Mouse (Mus musculus): ENCODE measurements around the gene Suv39h1. TPM values are rescaled to one million over a fixed set of nuclear protein-coding genes. Genes with fewer than 3 reads are reported as not detected.
A peak's percentile ranks its signal among the peaks of the same experiment; 100 is the strongest.

Gene Suv39h1
- polyA plus RNA-seq (2015; fragmentation: Nextera tagmentation; extraction: Ambion mirVana), result 66.5 and 70.7 TPM in 2 replicates

DNA sequence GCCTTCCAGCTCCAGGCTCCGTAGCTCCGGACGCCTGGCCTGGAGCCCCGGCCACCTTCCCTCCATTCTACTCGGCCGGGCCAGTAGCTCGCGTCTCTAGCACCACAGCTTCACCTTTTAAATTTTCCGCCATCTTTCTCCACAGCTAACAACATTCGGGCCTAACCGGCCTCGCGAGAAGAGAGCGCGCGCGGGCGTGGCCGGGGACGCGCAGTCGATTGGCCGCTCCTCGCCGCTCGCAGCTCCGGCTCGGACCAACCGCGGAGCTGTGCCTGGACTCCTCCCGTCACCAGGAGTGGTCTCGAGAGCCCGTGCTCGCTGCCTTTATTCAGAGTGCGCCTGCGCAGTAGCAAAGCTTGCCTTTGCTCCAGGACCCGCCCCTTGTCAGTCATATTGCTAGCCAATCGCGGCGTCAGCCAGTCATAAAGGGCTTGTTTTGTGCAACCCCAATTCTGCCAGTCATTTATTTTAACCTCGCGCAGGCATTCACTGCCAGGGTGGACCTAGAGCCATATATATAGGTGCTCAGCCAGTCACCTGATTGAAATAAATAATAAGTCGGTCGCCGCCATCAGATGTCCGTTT, at the start of gene Suv39h1:
TSS of gene Suv39h1 (minus strand) at position 331 of the 585 bp plus-strand sequence.
- WGBS, result 24% methylated on average over 28 of the region's 46 CpGs
- Histone ChIP-seq H3K9me3 (ENCODE audit: low read length) (peaks cover 3% of the 10 kb centered on the region; the same call in 1 of the 2 replicates), H3K4me2 (replicated peaks; ENCODE audit: low read depth, low read length) (peak within 1 kb of the TSS; percentile 57), H3K27ac (ENCODE audit: low read length) (peak within 1 kb of the TSS; percentile 93), H3K4me3 (ENCODE audit: low read length) (peak within 1 kb of the TSS; percentile 65), H3K36me3 (ENCODE audit: insufficient read depth, low read length) (peaks cover 16% of the 10 kb centered on the region; the same call in 1 of the 2 replicates), H3K9ac (replicated peaks; ENCODE audit: low read length) (peak within 1 kb of the TSS; percentile 77), H3K4me1 (ENCODE audit: insufficient read depth, low read length) (no peaks in the 10 kb centered on the region), H3K27me3 (ENCODE audit: insufficient read depth, low read length) (no peaks in the 10 kb centered on the region)
- ATAC-seq (ENCODE audit: low FRiP score, low TSS enrichment), result peak; percentile 99

DNA sequence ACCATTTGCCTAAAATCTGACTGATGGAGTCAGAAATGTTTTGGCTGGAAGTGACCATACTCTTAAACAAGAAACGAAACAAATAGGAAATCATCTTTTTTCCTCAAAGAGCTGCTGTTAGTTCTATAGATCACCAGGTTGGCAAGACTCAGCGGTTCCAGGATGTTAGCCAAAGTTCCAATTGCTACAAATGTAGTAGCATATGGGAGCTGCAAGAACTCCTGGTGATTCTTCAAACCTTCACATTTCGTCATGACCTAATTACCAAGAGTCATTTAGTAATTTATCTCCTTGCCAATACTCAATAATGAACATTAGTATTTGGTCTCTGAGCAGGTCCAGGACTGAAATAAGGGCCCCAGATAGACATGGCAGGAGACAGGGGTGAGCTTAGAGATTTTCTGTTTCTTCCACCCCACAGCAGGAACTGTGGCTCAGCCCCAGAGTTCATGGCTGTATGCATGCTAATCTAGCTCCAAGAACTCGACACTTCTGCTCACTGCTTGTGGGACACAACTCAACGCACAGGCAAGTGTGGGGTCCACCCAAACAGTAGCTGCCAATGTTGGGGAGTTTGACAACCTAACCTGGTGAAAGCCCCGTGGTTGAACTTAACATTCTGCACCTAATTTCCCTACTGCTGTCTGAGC, 49.4 kb upstream of the Suv39h1 start:
- H3K27ac ChIP-seq (ENCODE audit: low read length), result no peak overlapping the region
- H3K27me3 ChIP-seq (ENCODE audit: insufficient read depth, low read length), result no peaks in the 10 kb centered on the region
- H3K9me3 ChIP-seq (ENCODE audit: low read length), result no peaks in the 10 kb centered on the region
- H3K4me1 ChIP-seq (ENCODE audit: insufficient read depth, low read length), result no peaks in the 10 kb centered on the region
- H3K36me3 ChIP-seq (ENCODE audit: insufficient read depth, low read length), result peaks cover 21% of the 10 kb centered on the region
- H3K4me2 ChIP-seq (replicated peaks; ENCODE audit: low read depth, low read length), result no peak overlapping the region
- H3K4me3 ChIP-seq (ENCODE audit: low read length), result no peak overlapping the region
- H3K9ac ChIP-seq (replicated peaks; ENCODE audit: low read length), result no peak overlapping the region
- ATAC-seq (ENCODE audit: low FRiP score, low TSS enrichment), result no peak
- 80% methylated on average over 6 of the region's 6 CpGs for WGBS

DNA sequence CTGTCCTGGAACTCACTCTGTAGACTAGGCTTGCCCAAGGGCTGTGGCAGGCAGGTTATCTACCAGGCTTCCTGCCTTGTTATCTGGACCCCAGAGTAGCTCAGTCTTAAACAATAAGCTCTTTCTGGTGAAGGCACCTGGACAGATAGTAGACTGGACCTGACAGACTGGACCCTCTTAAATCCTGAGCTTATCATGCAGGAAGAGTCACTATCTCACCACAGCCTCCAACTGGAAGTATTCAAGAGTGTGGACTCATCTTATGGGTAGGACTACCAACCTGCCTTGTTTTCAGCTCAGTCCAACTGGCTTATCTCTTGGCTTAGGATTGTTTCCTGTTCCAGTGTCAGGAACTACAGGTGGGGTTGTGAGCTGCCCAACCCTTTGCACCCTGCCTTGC, 42.7 kb upstream of the Suv39h1 start:
- Histone ChIP-seq H3K9me3 (ENCODE audit: low read length) (no peaks in the 10 kb centered on the region), H3K4me1 (ENCODE audit: insufficient read depth, low read length) (no peaks in the 10 kb centered on the region), H3K27me3 (ENCODE audit: insufficient read depth, low read length) (no peaks in the 10 kb centered on the region), H3K27ac (ENCODE audit: low read length) (no peak overlapping the region), H3K4me3 (ENCODE audit: low read length) (no peak overlapping the region), H3K4me2 (replicated peaks; ENCODE audit: low read depth, low read length) (no peak overlapping the region), H3K36me3 (ENCODE audit: insufficient read depth, low read length) (no peaks in the 10 kb centered on the region; the same call in 1 of the 2 replicates), H3K9ac (replicated peaks; ENCODE audit: low read length) (no peak overlapping the region)
- ATAC-seq (ENCODE audit: low FRiP score, low TSS enrichment), result no peak

DNA sequence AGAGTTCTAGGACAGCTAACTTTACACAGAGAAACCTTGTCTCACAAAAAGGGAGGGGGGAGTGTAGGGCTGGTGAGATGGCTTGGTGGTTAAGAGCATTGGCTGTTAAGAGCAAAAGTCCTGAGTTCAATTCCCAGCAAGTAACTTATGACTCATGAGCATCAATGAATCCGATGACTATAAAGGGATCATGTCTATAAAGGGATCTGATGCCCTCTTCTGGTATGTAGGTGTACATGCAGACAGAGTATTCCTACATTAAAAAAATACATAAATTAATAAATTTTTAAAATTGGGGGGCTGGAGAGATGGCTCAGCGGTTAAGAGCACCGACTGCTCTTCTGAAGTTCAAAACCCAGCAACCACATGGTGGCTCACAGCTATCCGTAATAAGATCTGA, 40.7 kb upstream of the Suv39h1 start:
- Histone ChIP-seq H3K9me3 (ENCODE audit: low read length) (no peaks in the 10 kb centered on the region), H3K9ac (replicated peaks; ENCODE audit: low read length) (no peak overlapping the region), H3K4me2 (replicated peaks; ENCODE audit: low read depth, low read length) (no peak overlapping the region), H3K4me3 (ENCODE audit: low read length) (no peak overlapping the region), H3K36me3 (ENCODE audit: insufficient read depth, low read length) (no peaks in the 10 kb centered on the region; the same call in 1 of the 2 replicates), H3K4me1 (ENCODE audit: insufficient read depth, low read length) (no peaks in the 10 kb centered on the region), H3K27ac (ENCODE audit: low read length) (no peak overlapping the region), H3K27me3 (ENCODE audit: insufficient read depth, low read length) (no peaks in the 10 kb centered on the region)
- 80% methylated on average over 4 of the region's 4 CpGs for WGBS
- no peak for ATAC-seq (ENCODE audit: low FRiP score, low TSS enrichment)

DNA sequence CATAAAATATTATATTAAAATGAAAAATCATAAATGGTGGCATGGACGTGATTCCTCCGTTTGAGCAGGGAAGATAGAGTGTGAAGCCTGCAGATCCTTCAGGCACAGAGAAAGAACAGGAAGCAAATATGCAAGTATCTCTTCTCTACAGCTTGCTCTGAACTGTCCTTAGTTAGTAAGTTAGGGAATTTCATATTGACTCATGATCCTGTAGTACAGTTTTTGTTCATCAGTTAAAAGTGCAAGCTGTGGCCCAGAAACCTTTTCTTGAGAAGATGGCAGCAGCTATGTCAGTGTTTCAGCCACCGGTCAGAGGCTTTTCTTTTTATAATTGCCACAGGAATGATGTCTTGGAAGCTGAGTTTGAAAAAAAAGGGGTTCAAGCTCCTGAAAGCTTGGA, 30.5 kb upstream of the Suv39h1 start:
- Histone ChIP-seq H3K27me3 (ENCODE audit: insufficient read depth, low read length) (no peaks in the 10 kb centered on the region), H3K9me3 (ENCODE audit: low read length) (no peaks in the 10 kb centered on the region), H3K9ac (replicated peaks; ENCODE audit: low read length) (no peak overlapping the region), H3K27ac (ENCODE audit: low read length) (no peak overlapping the region), H3K4me3 (ENCODE audit: low read length) (no peak overlapping the region), H3K4me1 (ENCODE audit: insufficient read depth, low read length) (no peaks in the 10 kb centered on the region), H3K36me3 (ENCODE audit: insufficient read depth, low read length) (no peaks in the 10 kb centered on the region), H3K4me2 (replicated peaks; ENCODE audit: low read depth, low read length) (no peak overlapping the region)
- WGBS, result 82% methylated on average over 3 of the region's 3 CpGs
- ATAC-seq (ENCODE audit: low FRiP score, low TSS enrichment), result no peak

DNA sequence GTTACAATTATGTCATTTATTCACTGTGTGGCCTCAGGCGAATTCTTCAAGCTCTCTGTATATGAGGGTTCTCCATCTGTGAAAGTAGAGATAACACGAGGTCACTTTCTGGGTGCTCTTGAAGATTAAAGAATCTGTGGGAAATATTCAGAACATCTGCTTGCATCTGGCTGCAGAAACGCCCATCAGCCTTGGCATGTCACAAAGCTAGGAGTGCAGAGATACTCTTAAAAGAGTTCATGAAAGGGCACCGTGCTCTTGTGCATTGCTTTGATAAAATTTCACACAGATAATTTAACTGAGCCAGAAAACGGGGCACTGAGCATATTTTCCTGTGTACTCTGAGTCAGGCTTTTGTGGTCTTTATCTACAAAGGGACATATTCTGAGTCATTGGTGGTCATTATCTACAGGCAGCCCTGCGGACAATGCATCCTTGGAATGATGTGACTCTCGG, 27.7 kb upstream of the Suv39h1 start:
- no peak overlapping the region for H3K9ac ChIP-seq (replicated peaks; ENCODE audit: low read length)
- no peak for ATAC-seq (ENCODE audit: low FRiP score, low TSS enrichment)
- no peaks in the 10 kb centered on the region for H3K4me1 ChIP-seq (ENCODE audit: insufficient read depth, low read length)

DNA sequence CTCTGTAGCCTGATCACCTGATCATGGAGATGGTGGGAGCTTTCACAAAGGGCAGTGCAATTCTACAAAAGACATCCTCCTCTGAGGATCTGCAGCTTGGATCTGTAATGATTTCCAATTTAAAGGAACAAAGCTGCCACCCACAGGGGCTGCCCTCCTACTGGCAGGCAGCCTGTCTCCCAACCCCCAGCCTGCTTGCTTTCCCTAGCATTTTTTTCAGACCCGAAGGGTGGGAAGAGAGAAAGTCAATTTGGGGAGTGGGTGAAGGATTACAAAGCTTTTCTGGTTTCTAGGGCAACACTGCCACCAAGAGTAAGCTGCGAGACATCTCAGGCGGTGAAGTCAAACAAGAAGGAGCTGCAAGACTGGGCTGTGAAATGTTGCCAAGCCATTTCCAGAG, 26.5 kb upstream of the Suv39h1 start:
- 20% methylated on average over 3 of the region's 3 CpGs for WGBS
- Histone ChIP-seq H3K4me2 (replicated peaks; ENCODE audit: low read depth, low read length) (no peak overlapping the region), H3K4me3 (ENCODE audit: low read length) (no peak overlapping the region)

More for the DNA sequence above, 27.7 kb upstream of the Suv39h1 start:
- no peaks in the 10 kb centered on the region for H3K36me3 ChIP-seq (ENCODE audit: insufficient read depth, low read length)
- H3K4me3 ChIP-seq (ENCODE audit: low read length), result no peak overlapping the region
- H3K4me2 ChIP-seq (replicated peaks; ENCODE audit: low read depth, low read length), result no peak overlapping the region
- 68% methylated on average over 7 of the region's 7 CpGs for WGBS
- no peaks in the 10 kb centered on the region for H3K27me3 ChIP-seq (ENCODE audit: insufficient read depth, low read length)
- no peaks in the 10 kb centered on the region for H3K9me3 ChIP-seq (ENCODE audit: low read length)
- H3K27ac ChIP-seq (ENCODE audit: low read length), result no peak overlapping the region

DNA sequence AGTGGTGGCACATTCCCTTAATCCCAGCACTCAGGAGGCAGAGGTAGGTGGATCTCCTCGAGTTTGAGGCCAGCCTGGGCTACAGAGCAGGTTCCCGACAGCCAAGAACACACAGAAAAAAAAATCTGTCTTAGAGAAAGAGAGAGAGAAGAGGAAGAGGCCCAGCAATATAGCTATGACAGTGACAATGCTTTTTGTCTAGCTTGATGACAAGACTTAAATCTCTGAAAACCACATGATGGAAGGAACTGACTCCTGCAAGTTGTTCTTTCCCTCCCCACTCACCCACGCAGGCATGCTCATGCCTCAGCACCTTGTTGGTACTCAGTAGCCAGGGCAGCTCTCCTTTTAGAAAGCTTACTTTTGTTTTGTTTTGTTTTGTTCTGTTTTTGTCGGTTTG, 24.9 kb upstream of the Suv39h1 start:
- no peak for ATAC-seq (ENCODE audit: low FRiP score, low TSS enrichment)
- no peaks in the 10 kb centered on the region for H3K4me1 ChIP-seq (ENCODE audit: insufficient read depth, low read length)
- no peaks in the 10 kb centered on the region for H3K27me3 ChIP-seq (ENCODE audit: insufficient read depth, low read length)
- no peaks in the 10 kb centered on the region for H3K9me3 ChIP-seq (ENCODE audit: low read length)
- no peak overlapping the region for H3K27ac ChIP-seq (ENCODE audit: low read length)
- no peak overlapping the region for H3K9ac ChIP-seq (replicated peaks; ENCODE audit: low read length)
- no peak overlapping the region for H3K4me2 ChIP-seq (replicated peaks; ENCODE audit: low read depth, low read length)
- H3K4me3 ChIP-seq (ENCODE audit: low read length), result no peak overlapping the region
- 70% methylated on average over 4 of the region's 4 CpGs for WGBS
- H3K36me3 ChIP-seq (ENCODE audit: insufficient read depth, low read length), result no peaks in the 10 kb centered on the region

More for the DNA sequence above, 26.5 kb upstream of the Suv39h1 start:
- Histone ChIP-seq H3K36me3 (ENCODE audit: insufficient read depth, low read length) (no peaks in the 10 kb centered on the region), H3K9me3 (ENCODE audit: low read length) (no peaks in the 10 kb centered on the region), H3K4me1 (ENCODE audit: insufficient read depth, low read length) (no peaks in the 10 kb centered on the region), H3K27ac (ENCODE audit: low read length) (no peak overlapping the region), H3K9ac (replicated peaks; ENCODE audit: low read length) (no peak overlapping the region), H3K27me3 (ENCODE audit: insufficient read depth, low read length) (no peaks in the 10 kb centered on the region)
- ATAC-seq (ENCODE audit: low FRiP score, low TSS enrichment), result no peak

DNA sequence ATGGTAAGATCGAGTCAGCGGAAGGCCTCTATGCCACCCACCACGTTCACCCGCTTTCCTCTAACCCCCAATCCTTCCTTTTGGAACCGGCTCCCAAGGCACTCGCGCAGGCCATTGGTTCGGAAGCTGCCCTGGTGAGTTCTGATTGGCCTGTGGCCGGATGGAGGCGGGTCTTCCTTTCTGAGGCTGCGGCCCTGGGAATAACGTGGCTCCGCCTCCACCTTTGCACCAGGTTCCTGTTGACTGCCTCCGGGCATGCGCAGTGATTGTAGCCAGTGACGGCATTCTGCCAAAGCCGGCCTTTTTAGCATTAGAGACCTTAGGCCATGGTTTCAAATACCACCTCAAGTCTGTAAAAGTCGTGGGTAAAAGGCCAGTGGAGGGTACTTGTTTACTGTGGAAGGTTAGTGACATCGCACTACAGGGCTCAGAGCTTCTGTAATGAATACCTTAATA, 22.3 kb upstream of the Suv39h1 start:
- H3K9ac ChIP-seq (replicated peaks; ENCODE audit: low read length), result peak overlapping the region; percentile 29; the same call in 1 of the 2 replicates
- WGBS, result 21% methylated on average over 19 of the region's 19 CpGs
- peak overlapping the region; percentile 77 for H3K27ac ChIP-seq (ENCODE audit: low read length)

More for the DNA sequence above, 22.3 kb upstream of the Suv39h1 start:
- no peaks in the 10 kb centered on the region for H3K36me3 ChIP-seq (ENCODE audit: insufficient read depth, low read length)
- H3K27me3 ChIP-seq (ENCODE audit: insufficient read depth, low read length), result no peaks in the 10 kb centered on the region
- peak; percentile 97 for ATAC-seq (ENCODE audit: low FRiP score, low TSS enrichment)
- no peaks in the 10 kb centered on the region for H3K4me1 ChIP-seq (ENCODE audit: insufficient read depth, low read length)
- no peaks in the 10 kb centered on the region for H3K9me3 ChIP-seq (ENCODE audit: low read length)
- peak overlapping the region; percentile 33 for H3K4me3 ChIP-seq (ENCODE audit: low read length)
- H3K4me2 ChIP-seq (replicated peaks; ENCODE audit: low read depth, low read length), result peak overlapping the region; percentile 51

Measured in kidney, embryonic 16.5 days (tissue).